Mouse (Mus musculus) CH12.LX (cell line): ENCODE measurements around the gene Ank. TPM values are rescaled to one million over a fixed set of nuclear protein-coding genes. Genes with fewer than 3 reads are reported as not detected.

Source experiments
- DNase-seq: peaks from one replicate; pipeline ENCODE4 v3.0.0-alpha.2; 2013; ENCODE audit errors: extremely low read depth
- H3K27ac ChIP-seq: 2 replicates; pipeline ENCODE4 v1.5.1; 2012; ENCODE audit warnings: low read depth, mild to moderate bottlenecking, control low read depth, moderate library complexity; ENCODE audit not compliant: insufficient read depth
- H3K27me3 ChIP-seq: replicated peaks from 2 replicates; pipeline ENCODE3; 2012; ENCODE audit warnings: inconsistent platforms
- H3K36me3 ChIP-seq, 2 experiments: replicated peaks in 1 of 2; 2 replicates each; pipeline versions ENCODE3 to v1.6.1; 2012; ENCODE audit warnings: inconsistent platforms in 1 of 2, low read length in 1 of 2, mild to moderate bottlenecking in 1 of 2, mixed read lengths in 1 of 2, moderate library complexity in 1 of 2; ENCODE audit not compliant: control insufficient read depth in 1 of 2, insufficient read depth in 1 of 2
- H3K4me1 ChIP-seq, 2 experiments: 2 replicates each; pipeline ENCODE4 v1.6.1; 2012; ENCODE audit warnings: inconsistent platforms in 1 of 2, moderate library complexity in 1 of 2; ENCODE audit not compliant: insufficient read depth in 2 of 2, control insufficient read depth in 1 of 2
- H3K4me2 ChIP-seq: 2 replicates; pipeline ENCODE4 v1.6.1; 2012; ENCODE audit warnings: low read depth, mild to moderate bottlenecking, control low read depth; ENCODE audit not compliant: poor library complexity, insufficient read depth, severe bottlenecking
- H3K4me3 ChIP-seq, 3 experiments: fragments of 150-350 bp in 1 of 3; sonication (generic) in 1 of 3; replicated peaks in 1 of 3; 2 replicates each; pipeline versions ENCODE3 to v1.5.1; 2011 to 2012; ENCODE audit warnings: low read depth in 2 of 3, low read length in 2 of 3, mild to moderate bottlenecking in 2 of 3, moderate library complexity in 2 of 3, control low read depth in 1 of 3, improper control_type of control experiment in 1 of 3, inconsistent platforms in 1 of 3, mixed read lengths in 1 of 3; ENCODE audit not compliant: poor library complexity in 1 of 3
- H3K79me2 ChIP-seq: replicated peaks from 2 replicates; pipeline ENCODE4 v1.6.1; 2012; ENCODE audit warnings: mild to moderate bottlenecking, moderate library complexity; ENCODE audit not compliant: control insufficient read depth, poor library complexity, insufficient read depth, severe bottlenecking; ENCODE audit errors: extremely low read depth
- H3K9ac ChIP-seq: 2 replicates; pipeline ENCODE4 v1.6.1; 2012; ENCODE audit warnings: low read depth, mild to moderate bottlenecking, control low read depth, moderate library complexity; ENCODE audit not compliant: insufficient read depth
- H3K9me3 ChIP-seq: replicated peaks from 2 replicates; pipeline ENCODE3; 2012; ENCODE audit warnings: low read length, inconsistent platforms, mixed read lengths
- CHD2 ChIP-seq: IDR thresholded peaks from 2 replicates; pipeline ENCODE4 v1.6.1; 2011; ENCODE audit warnings: low read length, improper control_type of control experiment
- CTCF ChIP-seq, 2 experiments: IDR thresholded peaks in 1 of 2; conservative IDR thresholded peaks in 1 of 2; 2 replicates each; pipeline ENCODE4 v1.5.1; 2011 to 2012; ENCODE audit warnings: low read depth in 2 of 2, low read length in 2 of 2, improper control_type of control experiment in 1 of 2, inconsistent platforms in 1 of 2, mild to moderate bottlenecking in 1 of 2, moderate library complexity in 1 of 2
- ETS1 ChIP-seq: conservative IDR thresholded peaks from 2 replicates; pipeline ENCODE4 v1.6.1; 2012; ENCODE audit warnings: low read depth, mild to moderate bottlenecking, inconsistent platforms, low read length, improper control_type of control experiment, moderate library complexity
- GABPA ChIP-seq: IDR thresholded peaks from 2 replicates; pipeline ENCODE4 v1.6.1; 2012; ENCODE audit warnings: low read depth, low read length, improper control_type of control experiment, inconsistent platforms; ENCODE audit not compliant: insufficient replicate concordance
- IRF4 ChIP-seq: IDR thresholded peaks from 2 replicates; pipeline ENCODE4 v1.6.1; 2014; ENCODE audit warnings: low read depth, mild to moderate bottlenecking, inconsistent platforms, low read length, improper control_type of control experiment
- JUND ChIP-seq: conservative IDR thresholded peaks from 2 replicates; pipeline ENCODE4 v1.6.1; 2011; ENCODE audit warnings: low read depth, low read length, improper control_type of control experiment
- KAT2A ChIP-seq: IDR thresholded peaks from 2 replicates; pipeline ENCODE4 v1.6.1; 2012; ENCODE audit warnings: low read length, improper control_type of control experiment, inconsistent platforms; ENCODE audit not compliant: insufficient replicate concordance
- MXI1 ChIP-seq: IDR thresholded peaks from 2 replicates; pipeline ENCODE4 v1.6.1; 2011; ENCODE audit warnings: mild to moderate bottlenecking, low read depth, low read length, improper control_type of control experiment
- NELFE ChIP-seq: IDR thresholded peaks from 2 replicates; pipeline ENCODE4 v1.6.1; 2011; ENCODE audit warnings: low read depth, low read length, improper control_type of control experiment
- PAX5 ChIP-seq: IDR thresholded peaks from 2 replicates; pipeline ENCODE4 v1.6.1; 2012; ENCODE audit warnings: low read length, inconsistent platforms, mixed read lengths
- POLR2AphosphoS2 ChIP-seq: IDR thresholded peaks from 2 replicates; pipeline ENCODE4 v1.6.1; 2011; ENCODE audit warnings: low read depth, low read length, improper control_type of control experiment
- RAD21 ChIP-seq: IDR thresholded peaks from 2 replicates; pipeline ENCODE4 v1.6.1; 2011; ENCODE audit warnings: low read depth, mild to moderate bottlenecking, low read length, improper control_type of control experiment, moderate library complexity
- RCOR1 ChIP-seq: conservative IDR thresholded peaks from 2 replicates; pipeline ENCODE4 v1.6.1; 2012; ENCODE audit warnings: low read depth, mild to moderate bottlenecking, inconsistent platforms, low read length, improper control_type of control experiment
- SIN3A ChIP-seq: IDR thresholded peaks from 2 replicates; pipeline ENCODE4 v1.6.1; 2012; ENCODE audit warnings: low read length, improper control_type of control experiment, inconsistent platforms
- SMC3 ChIP-seq: IDR thresholded peaks from 2 replicates; pipeline ENCODE4 v1.6.1; 2011; ENCODE audit warnings: low read depth, low read length, improper control_type of control experiment
- USF2 ChIP-seq: conservative IDR thresholded peaks from 2 replicates; pipeline ENCODE4 v1.6.1; 2011; ENCODE audit warnings: low read depth, low read length, improper control_type of control experiment
- ZC3H11A ChIP-seq: IDR thresholded peaks from 2 replicates; pipeline ENCODE4 v1.6.1; 2012; ENCODE audit warnings: low read depth, mild to moderate bottlenecking, inconsistent platforms, low read length, improper control_type of control experiment
- ZMIZ1 ChIP-seq: IDR thresholded peaks from 2 replicates; pipeline ENCODE4 v1.6.1; 2012; ENCODE audit warnings: low read depth, mild to moderate bottlenecking, inconsistent platforms, low read length, improper control_type of control experiment
- dilution Hi-C: fragments of 300-500 bp; cut with MboI; formaldehyde crosslinking; loops from 2 replicates; pipeline ENCODE4 v1.14.3; 2020; ENCODE audit warnings: low sequenced_read_pairs; ENCODE audit not compliant: extremely low pct_unique_long_range_greater_than_20kb, extremely low pct_ligation_motif_present
- in situ Hi-C: fragments of 300-500 bp; cut with MboI; formaldehyde crosslinking; loops from 3 replicates; pipeline ENCODE4 v1.14.3; 2019; ENCODE audit warnings: low sequenced_read_pairs, low pct_ligation_motif_present, low pct_unique_long_range_greater_than_20kb, mixed read lengths
- polyA plus RNA-seq: library from polyadenylated mRNA; unstranded; fragments of >175 nt; gene quantifications from 2 replicates; pipeline ENCODE4 v1.2.1, GENCODE M21; 2012; ENCODE audit warnings: low read depth; ENCODE audit not compliant: insufficient read length
- total RNA-seq, 2 experiments: library from RNA; depleted of rRNA; stranded (reverse); fragments of 300-350 nt in 1 of 2; fragments of >200 nt in 1 of 2; gene quantifications; 2 replicates each; pipeline ENCODE4 v1.2.3; 2012 to 2014

Ank gene
- total and polyA plus RNA-seq, 3 experiments = 4.6 to 12.4 (median 8.6) TPM

- dilution Hi-C loops = no loop called here
- peaks cover 0 to 52% of the 10 kb centered on the region in 2 experiments for H3K36me3 ChIP-seq
Measured at GRCm38 (mm10) chr15:27581640-27582039, 115.2 kb downstream of the Ank start.

GRCm38 (mm10) chr15:27582428-27582827 is 116.0 kb downstream of the Ank start:
- in situ Hi-C loops (loop anchor here (5.0 kb wide), 1 partner anchor 255 kb away; no protein-coding TSS in a partner anchor), dilution Hi-C loops (no loop called here)
- Histone ChIP-seq H3K36me3 (peaks cover 0 to 53% of the 10 kb centered on the region in 2 experiments), H3K4me2 (no peak overlapping the region), H3K27me3 (no peaks in the 10 kb centered on the region), H3K4me1 (peaks cover 9 to 43% of the 10 kb centered on the region in 2 experiments; a peak in 3 of 4 replicates), H3K27ac (no peak overlapping the region), H3K9ac (no peak overlapping the region), H3K79me2 (no peaks in the 10 kb centered on the region), H3K4me3 (no peak overlapping the region), H3K9me3 (no peaks in the 10 kb centered on the region)
- no peak for DNase-seq
- TF ChIP-seq RAD21 = peak; percentile 54
- peak; percentile 46 to 62; a peak in 3 of 4 replicates for TF ChIP-seq CTCF (conservative IDR thresholded peaks at IDR 0.05 in 1 of 2, IDR thresholded peaks at IDR 0.05 in 1 of 2; ENCODE audit: low read depth in 2 of 2, low read length in 2 of 2)
- peak; percentile 29 for TF ChIP-seq SMC3
- no peak for TF ChIP-seq SIN3A

More at GRCm38 (mm10) chr15:27581640-27582039, 115.2 kb downstream of the Ank start:
- Histone ChIP-seq H3K4me3 (no peak overlapping the region), H3K9ac (no peak overlapping the region), H3K4me2 (no peak overlapping the region), H3K27ac (no peak overlapping the region), H3K4me1 (peaks cover 9 to 36% of the 10 kb centered on the region in 2 experiments; a peak in 3 of 4 replicates), H3K27me3 (no peaks in the 10 kb centered on the region), H3K9me3 (no peaks in the 10 kb centered on the region), H3K79me2 (no peaks in the 10 kb centered on the region)
- in situ Hi-C loops = loop anchor here (5.0 kb wide), 1 partner anchor 254 kb away; no protein-coding TSS in a partner anchor
- no peak for TF ChIP-seq JUND
- TF ChIP-seq RAD21 = no peak
- TF ChIP-seq MXI1 = no peak
- no peak for TF ChIP-seq NELFE
- TF ChIP-seq ZMIZ1 = no peak
- no peak for TF ChIP-seq RCOR1
- TF ChIP-seq PAX5 = no peak
- TF ChIP-seq ETS1 = no peak
- no peak for TF ChIP-seq SMC3
- TF ChIP-seq CTCF (conservative IDR thresholded peaks at IDR 0.05 in 1 of 2, IDR thresholded peaks at IDR 0.05 in 1 of 2; ENCODE audit: low read depth in 2 of 2, low read length in 2 of 2) = no peak
- no peak for TF ChIP-seq POLR2AphosphoS2
- no peak for TF ChIP-seq IRF4
- no peak for TF ChIP-seq GABPA
- TF ChIP-seq USF2 = no peak
- TF ChIP-seq KAT2A = no peak
- no peak for TF ChIP-seq ZC3H11A
- TF ChIP-seq CHD2 = no peak
- no peak for DNase-seq
